Mouse (Mus musculus) heart, embryonic 15.5 days (tissue): Measurements from ENCODE around the gene Pomt1. TPM values are rescaled to one million over a fixed set of nuclear protein-coding genes. Genes with fewer than 3 reads are reported as not detected.
"Not testable (repeated sequence)": the region's sequence is repeated elsewhere in the genome, so short reads cannot be mapped to it uniquely, and the experiment has no call there.

ENCODE experiments used
- ATAC-seq: fragments of 200-750 bp; cut with Nextera tagmentation; replicated peaks from 2 replicates; pipeline ENCODE4 v1.8.0; 2017; ENCODE audit warnings: low read depth, moderate TSS enrichment; ENCODE audit not compliant: insufficient number of reproducible peaks, insufficient read depth, low FRiP score
- H3K27ac ChIP-seq: fragments of 300-500 bp; sonication (generic); 2 replicates; pipeline ENCODE4 v1.5.1; 2015; ENCODE audit warnings: mild to moderate bottlenecking, inconsistent platforms
- H3K27me3 ChIP-seq: fragments of 300-500 bp; sonication (generic); 2 replicates; pipeline ENCODE4 v1.6.1; 2015; ENCODE audit warnings: inconsistent platforms
- H3K36me3 ChIP-seq: fragments of 300-500 bp; sonication (generic); 2 replicates; pipeline ENCODE4 v1.6.1; 2015; ENCODE audit warnings: mild to moderate bottlenecking, inconsistent platforms
- H3K4me1 ChIP-seq: fragments of 300-500 bp; sonication (generic); replicated peaks from 2 replicates; pipeline ENCODE4 v1.6.1; 2015; ENCODE audit warnings: inconsistent platforms
- H3K4me2 ChIP-seq: fragments of 300-500 bp; sonication (generic); 2 replicates; pipeline ENCODE4 v1.6.1; 2015; ENCODE audit warnings: inconsistent platforms, mild to moderate bottlenecking, moderate library complexity
- H3K4me3 ChIP-seq: fragments of 300-500 bp; sonication (generic); 2 replicates; pipeline ENCODE4 v1.5.1; 2015; ENCODE audit warnings: mild to moderate bottlenecking, inconsistent platforms
- H3K9ac ChIP-seq: fragments of 300-500 bp; sonication (generic); 2 replicates; pipeline ENCODE4 v1.6.1; 2015; ENCODE audit warnings: mild to moderate bottlenecking, inconsistent platforms
- H3K9me3 ChIP-seq: fragments of 300-500 bp; sonication (generic); replicated peaks from 2 replicates; pipeline ENCODE4 v1.6.1; 2016; ENCODE audit warnings: inconsistent platforms
- WGBS: fragments of 180-500 bp; shearing (Covaris S2); methylation state at CpG from one replicate; pipeline ENCODE4 v1.1.7; 2015; ENCODE audit warnings: mixed read lengths; 5-methylcytosine and 5-hydroxymethylcytosine counted together
- polyA plus RNA-seq: library from polyadenylated mRNA; unstranded; fragments of >200 nt; fragmentation: Nextera tagmentation; extraction: Ambion mirVana; gene quantifications from 2 replicates; pipeline ENCODE4 v1.2.1, GENCODE M21; 2015

The Pomt1 gene
- polyA plus RNA-seq, 1 experiment from 2014 or later = 15.4 TPM

DNA sequence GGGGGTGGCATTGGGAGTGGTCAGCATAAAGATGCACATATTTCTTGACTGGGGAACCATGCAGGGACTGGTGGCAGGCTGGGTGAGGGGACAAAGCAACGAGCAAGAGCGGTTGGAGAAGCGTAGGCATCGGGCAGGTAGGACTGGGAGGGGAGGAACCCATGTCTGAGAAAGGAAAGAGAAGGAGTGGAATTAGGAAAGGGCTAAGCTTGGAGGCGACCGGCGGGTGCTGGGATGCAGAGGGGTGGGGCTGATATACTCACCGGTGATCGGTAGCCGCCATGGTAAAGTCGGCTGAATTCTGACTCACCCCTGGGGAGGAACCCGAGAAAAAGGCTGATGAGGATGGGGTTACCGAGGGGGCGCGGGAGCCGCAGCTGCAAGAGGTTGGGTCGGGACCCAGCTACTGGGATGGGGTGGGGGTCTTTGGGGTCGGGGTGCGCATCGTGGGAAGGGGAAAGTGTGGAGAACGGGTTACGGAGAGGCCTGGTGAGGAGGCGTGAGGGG lies 51.0 kb downstream of the Pomt1 start, which contains the start of gene Golga2:
Gene Golga2, plus strand, starts transcription at position 51 of the 507 bp plus-strand sequence.
- peak within 1 kb of the TSS; percentile 97 for H3K9ac ChIP-seq
- H3K36me3 ChIP-seq = peaks cover 23% of the 10 kb centered on the region
- H3K4me1 ChIP-seq = peaks cover 35% of the 10 kb centered on the region
- WGBS = under 1% methylated on average over 23 of the region's 23 CpGs
- H3K27me3 ChIP-seq = no peaks in the 10 kb centered on the region
- no peaks in the 10 kb centered on the region for H3K9me3 ChIP-seq
- H3K27ac ChIP-seq = peak within 1 kb of the TSS; percentile 85
- H3K4me3 ChIP-seq = peak within 1 kb of the TSS; percentile 95
- peak within 1 kb of the TSS; percentile 89 for H3K4me2 ChIP-seq
- ATAC-seq = peak; percentile 3; the same call in 1 of the 2 replicates

DNA sequence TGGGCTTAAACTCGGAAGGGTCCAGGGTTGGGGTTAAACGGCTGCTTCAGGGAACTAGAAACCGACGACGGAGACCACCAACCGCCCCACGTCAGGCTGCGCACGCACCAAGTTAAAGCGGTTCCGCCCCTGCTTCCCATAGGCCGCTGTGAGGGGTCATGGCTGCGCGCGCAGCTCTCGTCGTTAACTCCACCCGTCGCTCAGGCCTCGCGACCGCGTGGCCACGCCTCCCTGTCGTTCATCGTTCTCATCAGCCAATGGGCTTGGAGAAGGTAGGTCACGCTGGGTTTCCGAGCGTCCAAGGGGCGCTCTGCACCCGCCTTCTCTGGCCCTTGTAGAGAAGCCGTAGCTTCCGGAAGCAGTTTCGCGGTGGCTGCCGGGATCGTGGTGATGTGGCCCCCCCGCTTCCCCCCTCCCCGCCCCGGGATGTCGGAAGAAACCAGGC lies 51.6 kb downstream of the Pomt1 start, which contains the start of gene Swi5:
Gene Swi5, minus strand, starts transcription at position 153 of the 445 bp plus-strand sequence.
- no peaks in the 10 kb centered on the region for H3K27me3 ChIP-seq
- ATAC-seq = peak; percentile 99
- H3K4me1 ChIP-seq = peaks cover 32% of the 10 kb centered on the region
- H3K9ac ChIP-seq = peak within 1 kb of the TSS; percentile 97
- H3K9me3 ChIP-seq = no peaks in the 10 kb centered on the region
- peaks cover 23% of the 10 kb centered on the region for H3K36me3 ChIP-seq
- H3K4me3 ChIP-seq = peak within 1 kb of the TSS; percentile 95
- WGBS = 0% methylated on average over 41 of the region's 41 CpGs
- H3K4me2 ChIP-seq = peak within 1 kb of the TSS; percentile 89
- H3K27ac ChIP-seq = peak within 1 kb of the TSS; percentile 85

DNA sequence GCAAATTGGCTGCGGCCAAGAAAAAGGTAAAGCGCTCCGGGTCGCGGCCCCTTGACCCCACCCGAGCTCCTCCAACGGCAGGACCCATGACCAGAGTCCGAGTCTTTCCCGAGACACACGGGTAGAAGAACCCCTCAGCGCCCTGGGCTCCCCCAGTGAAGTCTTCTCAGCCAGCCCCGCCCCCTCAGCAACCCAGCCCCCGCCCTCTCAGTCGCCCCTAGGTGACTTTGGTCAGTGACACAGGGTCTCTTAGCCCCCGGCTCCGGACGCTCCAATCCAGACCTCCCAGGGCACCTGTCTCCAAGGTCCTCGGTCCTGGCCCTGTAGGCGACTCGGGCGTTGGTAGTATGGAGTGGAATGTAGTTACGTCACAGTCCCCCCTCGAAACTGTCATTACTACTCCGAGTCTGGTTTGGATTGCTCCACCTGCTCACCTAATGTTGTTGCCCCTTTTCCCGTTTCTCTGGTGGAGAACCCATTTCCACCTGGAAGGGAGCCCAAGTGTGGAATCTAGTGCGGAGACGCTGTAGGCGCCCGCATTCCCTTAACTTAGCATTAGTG lies 52.1 kb downstream of the Pomt1 start:
- Histone ChIP-seq H3K4me3 (peak overlapping the region; percentile 95), H3K4me2 (peak overlapping the region; percentile 85), H3K36me3 (peaks cover 26% of the 10 kb centered on the region), H3K9ac (peak overlapping the region; percentile 89), H3K27ac (peak overlapping the region; percentile 85), H3K27me3 (no peaks in the 10 kb centered on the region), H3K9me3 (no peaks in the 10 kb centered on the region), H3K4me1 (peaks cover 32% of the 10 kb centered on the region)
- ATAC-seq = peak; percentile 41
- under 1% methylated on average over 29 of the region's 29 CpGs for WGBS

DNA sequence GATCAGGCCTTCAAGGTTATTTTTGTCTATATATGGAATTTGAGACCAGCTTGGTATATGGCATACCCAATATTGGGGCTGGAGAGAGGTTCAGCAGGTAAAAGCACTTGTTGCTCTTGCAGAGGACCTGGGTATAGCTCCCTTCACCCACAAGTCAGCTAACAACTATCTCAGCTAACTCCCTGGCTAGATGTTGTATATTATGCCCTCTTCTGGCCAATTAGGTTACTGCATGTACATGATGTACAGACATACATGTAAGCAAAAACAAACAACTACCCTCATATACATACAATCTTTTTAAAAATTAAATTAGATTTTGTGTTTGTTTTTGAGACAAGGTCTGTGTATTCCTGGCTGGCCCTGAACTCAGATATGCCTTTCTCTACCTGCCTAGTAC lies 53.2 kb downstream of the Pomt1 start:
- Histone ChIP-seq H3K4me3 (peak overlapping the region; percentile 95), H3K4me2 (peak overlapping the region; percentile 85), H3K27me3 (no peaks in the 10 kb centered on the region), H3K9ac (no peak overlapping the region), H3K9me3 (no peaks in the 10 kb centered on the region), H3K27ac (no peak overlapping the region), H3K36me3 (peaks cover 17% of the 10 kb centered on the region), H3K4me1 (peaks cover 41% of the 10 kb centered on the region)
- ATAC-seq = no peak

DNA sequence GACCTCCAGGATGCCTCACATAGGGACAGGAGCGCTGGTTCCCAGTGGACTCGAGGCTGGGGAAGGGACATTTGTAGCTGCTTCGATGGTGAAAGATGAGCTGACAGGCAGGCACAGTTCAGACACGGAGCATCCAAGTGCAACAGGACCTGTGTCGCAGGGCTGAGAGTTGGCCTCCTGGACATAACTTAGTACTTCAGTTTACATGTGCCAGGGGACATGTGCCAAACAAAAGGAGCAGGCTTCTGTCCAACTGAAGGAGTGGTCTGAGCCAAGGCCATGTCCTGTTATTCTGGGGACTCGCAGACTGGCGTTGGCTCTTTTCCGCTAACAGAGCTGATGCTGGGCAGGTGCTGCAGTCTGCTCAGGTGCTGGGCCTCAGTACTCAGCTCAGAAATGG lies 58.0 kb downstream of the Pomt1 start:
- no peak overlapping the region; the same call in 1 of the 2 replicates for H3K9ac ChIP-seq
- peaks cover 34% of the 10 kb centered on the region for H3K36me3 ChIP-seq
- H3K4me1 ChIP-seq = peaks cover 28% of the 10 kb centered on the region
- no peaks in the 10 kb centered on the region for H3K27me3 ChIP-seq
- peak overlapping the region; percentile 56 for H3K27ac ChIP-seq
- no peak overlapping the region for H3K4me3 ChIP-seq
- H3K4me2 ChIP-seq = no peak overlapping the region
- no peaks in the 10 kb centered on the region for H3K9me3 ChIP-seq
- 58% methylated on average over 8 of the region's 8 CpGs for WGBS
- peak; percentile 61; the same call in 1 of the 2 replicates for ATAC-seq

DNA sequence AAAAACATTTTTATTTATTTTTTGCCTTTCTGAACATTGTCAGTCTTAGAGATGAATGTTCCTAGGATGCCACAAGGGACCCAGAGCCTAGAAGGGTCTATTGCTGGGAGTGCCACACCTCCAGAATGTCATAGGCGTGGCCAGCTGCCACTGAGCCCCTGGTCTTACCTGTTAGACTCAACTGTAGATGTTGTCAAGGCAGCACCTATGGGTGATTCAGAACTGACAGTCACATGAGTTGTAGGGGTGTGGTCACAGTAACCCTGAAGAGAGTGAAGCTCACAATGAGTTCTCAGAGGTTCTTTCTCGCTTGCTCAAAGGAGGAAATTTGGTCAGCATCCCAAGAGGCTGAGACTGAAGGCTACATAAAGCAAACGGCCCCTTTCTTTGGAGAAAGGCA lies 58.9 kb downstream of the Pomt1 start:
- 84% methylated on average over 3 of the region's 3 CpGs for WGBS
- Histone ChIP-seq H3K4me1 (peaks cover 21% of the 10 kb centered on the region), H3K4me3 (no peak overlapping the region), H3K27ac (no peak overlapping the region), H3K9ac (no peak overlapping the region), H3K36me3 (peaks cover 44% of the 10 kb centered on the region), H3K4me2 (no peak overlapping the region), H3K9me3 (no peaks in the 10 kb centered on the region), H3K27me3 (no peaks in the 10 kb centered on the region)
- no peak for ATAC-seq

DNA sequence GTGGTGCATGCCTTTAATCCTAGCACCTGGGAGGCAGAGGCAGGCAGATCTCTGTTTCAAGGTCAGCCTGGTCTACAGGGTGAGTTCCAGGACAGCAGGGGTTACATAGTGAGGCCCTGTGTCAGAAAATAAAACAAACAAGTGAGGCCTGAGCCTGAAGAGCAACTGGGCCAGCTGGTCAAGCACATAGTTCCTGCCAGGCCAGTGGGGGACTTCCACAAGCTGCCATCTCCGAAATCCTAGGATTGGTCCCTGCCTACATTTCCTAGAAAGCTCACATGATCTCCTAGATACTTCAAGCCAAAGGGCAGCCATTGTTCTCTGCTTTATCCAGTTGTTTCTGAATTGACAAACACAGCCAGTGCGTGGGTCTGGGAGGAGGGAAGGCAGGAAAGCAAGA lies 59.5 kb downstream of the Pomt1 start:
- not testable (repeated sequence) for H3K9ac ChIP-seq, H3K27ac ChIP-seq, ATAC-seq, H3K4me2 ChIP-seq, H3K27me3 ChIP-seq, H3K9me3 ChIP-seq, H3K4me3 ChIP-seq
- Histone ChIP-seq H3K4me1 (peaks cover 19% of the 10 kb centered on the region), H3K36me3 (peaks cover 49% of the 10 kb centered on the region)
- 81% methylated on average over 2 of the region's 2 CpGs for WGBS

DNA sequence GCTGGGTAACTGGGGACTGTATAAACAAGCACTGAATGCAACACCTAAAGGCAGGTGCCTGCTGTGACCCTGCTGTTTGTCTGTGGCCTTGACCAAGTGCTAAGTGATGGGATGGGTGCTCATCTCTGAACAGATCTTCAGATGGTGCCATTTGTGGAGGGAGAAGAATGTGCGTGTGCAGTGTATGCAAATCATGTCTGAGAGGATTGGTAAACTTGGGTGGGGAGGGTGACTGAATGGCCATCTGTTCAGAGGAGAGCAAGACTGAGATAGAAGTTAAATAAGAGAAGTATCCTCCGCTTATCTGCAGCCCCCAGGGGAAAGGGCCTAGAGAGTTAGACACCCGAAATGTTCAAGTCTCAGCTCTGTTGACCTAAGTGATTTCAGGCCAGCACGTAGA lies 63.1 kb downstream of the Pomt1 start:
- peaks cover 82% of the 10 kb centered on the region for H3K36me3 ChIP-seq

DNA sequence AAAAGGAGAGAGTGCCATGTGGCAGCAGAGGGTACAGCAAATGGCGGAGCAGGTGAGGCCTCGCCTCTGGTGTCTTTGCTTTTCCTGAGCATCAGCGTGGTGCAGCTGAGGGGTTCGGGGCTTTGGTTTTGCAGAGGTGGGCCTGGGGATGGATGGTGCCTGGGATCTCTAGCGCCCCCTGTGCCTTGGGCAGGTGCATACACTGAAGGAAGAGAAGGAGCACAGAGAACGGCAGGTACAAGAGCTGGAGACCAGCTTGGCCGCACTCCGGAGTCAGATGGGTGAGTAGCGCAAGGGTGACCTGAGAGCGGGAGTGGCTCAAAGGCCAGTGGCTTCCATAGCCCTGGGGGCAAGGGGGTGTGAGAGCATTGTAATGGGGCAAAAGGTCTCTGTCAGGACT lies 66.6 kb downstream of the Pomt1 start:
- H3K4me2 ChIP-seq = no peak overlapping the region
- no peak for ATAC-seq
- no peaks in the 10 kb centered on the region for H3K9me3 ChIP-seq
- no peak overlapping the region for H3K27ac ChIP-seq
- peaks cover 96% of the 10 kb centered on the region for H3K36me3 ChIP-seq
- WGBS = 91% methylated on average over 10 of the region's 10 CpGs
- H3K9ac ChIP-seq = no peak overlapping the region
- no peaks in the 10 kb centered on the region for H3K27me3 ChIP-seq
- H3K4me1 ChIP-seq = no peaks in the 10 kb centered on the region
- no peak overlapping the region for H3K4me3 ChIP-seq

More for the DNA sequence above, 63.1 kb downstream of the Pomt1 start:
- H3K4me1 ChIP-seq = peaks cover 7% of the 10 kb centered on the region
- no peak for ATAC-seq
- no peaks in the 10 kb centered on the region for H3K9me3 ChIP-seq
- H3K27ac ChIP-seq = no peak overlapping the region
- WGBS = 89% methylated on average over 4 of the region's 4 CpGs
- no peak overlapping the region for H3K9ac ChIP-seq
- H3K4me2 ChIP-seq = no peak overlapping the region
- H3K27me3 ChIP-seq = no peaks in the 10 kb centered on the region
- no peak overlapping the region for H3K4me3 ChIP-seq

DNA sequence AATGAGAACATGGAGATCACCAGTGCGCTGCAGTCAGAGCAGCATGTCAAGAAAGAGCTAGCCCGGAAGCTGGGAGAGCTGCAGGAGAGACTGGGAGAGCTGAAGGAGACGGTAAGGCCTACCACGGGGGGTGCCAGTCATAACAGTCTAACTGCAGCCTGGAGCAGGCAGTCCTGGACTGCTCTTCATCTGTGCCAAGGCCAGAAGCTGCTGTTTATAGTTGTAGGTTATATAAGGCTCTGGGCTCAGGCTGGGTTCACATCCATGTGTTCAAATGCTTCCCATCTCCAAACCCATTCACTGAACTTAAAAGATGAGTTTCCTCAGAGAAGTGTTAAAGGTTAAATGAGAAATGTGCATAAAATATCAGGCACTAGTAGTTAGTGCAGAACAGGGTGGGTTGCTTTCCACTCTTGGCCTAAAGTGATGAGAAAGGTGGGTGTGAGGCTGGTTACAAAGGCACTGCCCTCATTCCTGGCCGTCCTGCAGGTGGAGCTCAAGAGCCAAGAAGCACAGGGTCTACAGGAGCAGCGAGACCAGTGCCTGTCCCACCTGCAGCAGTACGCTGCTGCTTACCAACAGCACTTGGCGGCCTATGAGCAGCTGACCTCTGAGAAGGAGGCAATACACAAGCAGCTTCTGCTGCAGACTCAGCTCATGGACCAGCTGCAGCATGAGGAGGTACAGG lies 67.9 kb downstream of the Pomt1 start:
- H3K27me3 ChIP-seq = no peaks in the 10 kb centered on the region
- H3K4me2 ChIP-seq = no peak overlapping the region
- no peak for ATAC-seq
- no peak overlapping the region for H3K4me3 ChIP-seq
- no peak overlapping the region for H3K9ac ChIP-seq
- no peak overlapping the region for H3K27ac ChIP-seq
- no peaks in the 10 kb centered on the region for H3K4me1 ChIP-seq
- no peaks in the 10 kb centered on the region for H3K9me3 ChIP-seq
- H3K36me3 ChIP-seq = peaks cover 90% of the 10 kb centered on the region
- WGBS = 60% methylated on average over 8 of the region's 8 CpGs
